Mouse (Mus musculus) ovary, adult 18-20 months (tissue): ENCODE measurements around the gene Stambpl1.

ENCODE experiments used
- DNase-seq: peaks from one replicate; pipeline ENCODE4 v3.0.0; 2022; ENCODE audit warnings: low spot score, mixed read lengths

Gene Stambpl1

DNA sequence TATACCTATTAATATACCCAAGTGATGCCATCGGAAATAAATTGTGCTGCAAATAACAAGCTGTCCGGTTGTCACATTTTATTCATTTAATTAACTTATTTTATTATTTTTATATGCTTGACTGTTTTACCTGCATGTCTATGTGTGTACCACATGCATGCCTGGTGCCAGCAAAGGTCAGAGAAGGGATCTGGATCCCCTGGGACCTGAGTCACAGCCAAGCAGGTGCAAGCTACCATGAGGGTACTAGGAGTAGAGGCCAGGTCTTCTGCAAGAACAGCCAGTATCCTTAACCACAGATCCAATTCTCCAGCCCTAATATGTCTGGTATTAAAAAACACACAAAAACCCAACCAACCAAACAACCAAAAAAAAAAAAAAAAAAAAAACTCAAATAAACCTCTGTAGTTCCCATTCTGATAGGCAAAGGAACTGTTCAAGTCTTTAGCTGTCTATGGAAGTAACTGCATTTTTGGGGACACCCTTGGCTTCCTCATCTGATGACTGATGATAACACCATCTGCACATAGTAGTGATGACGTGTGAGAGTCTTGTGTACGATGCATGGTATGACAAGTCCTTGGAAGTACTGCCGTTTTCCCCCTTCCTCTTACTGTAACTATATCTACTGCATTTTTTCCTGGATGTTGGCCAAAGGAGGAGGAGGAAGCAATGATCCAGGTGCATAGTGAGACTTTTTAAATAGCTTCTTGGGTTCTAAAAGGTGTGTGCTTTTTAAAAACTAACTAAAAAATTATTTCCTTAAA is 48.4 kb downstream of the Stambpl1 start:
- no peak for DNase-seq

DNA sequence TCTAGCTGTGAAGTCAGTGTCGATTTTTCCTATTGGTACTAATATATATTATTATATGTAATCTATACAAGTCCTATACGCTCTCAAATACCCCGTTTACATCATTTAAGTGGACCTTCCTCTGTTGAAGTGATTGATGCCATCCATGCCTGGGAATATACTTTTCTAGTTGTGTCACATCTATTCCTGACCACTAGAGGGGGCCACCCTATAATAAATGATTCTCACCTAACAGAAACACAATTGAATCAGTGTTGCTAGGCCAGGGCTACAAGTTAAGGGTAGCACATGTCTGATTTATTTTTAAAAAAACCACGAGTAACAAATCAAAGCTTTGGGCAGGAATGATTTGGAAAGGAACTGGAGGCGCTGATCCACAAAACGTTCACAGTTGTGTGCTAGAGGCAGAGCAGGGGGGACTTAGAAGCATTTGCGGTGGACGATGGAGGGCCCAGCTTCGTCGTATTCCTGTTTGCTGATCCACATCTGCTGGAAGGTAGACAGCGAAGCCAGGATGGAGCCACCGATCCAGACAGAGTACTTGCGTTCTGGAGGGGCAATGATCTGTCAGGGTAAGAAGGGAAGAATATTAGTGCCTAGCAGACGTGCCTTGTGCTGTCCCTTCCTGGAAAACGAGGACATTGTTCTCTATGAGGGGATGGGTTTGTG is 49.4 kb downstream of the Stambpl1 start:
- DNase-seq = no peak

GRCm38 (mm10) chr19:34242925-34243324 is 50.9 kb downstream of the Stambpl1 start:
- no peak for DNase-seq

- DNase-seq = peak; percentile 10
Observed at GRCm38 (mm10) chr19:34244056-34244455, 52.0 kb downstream of the Stambpl1 start.

DNA sequence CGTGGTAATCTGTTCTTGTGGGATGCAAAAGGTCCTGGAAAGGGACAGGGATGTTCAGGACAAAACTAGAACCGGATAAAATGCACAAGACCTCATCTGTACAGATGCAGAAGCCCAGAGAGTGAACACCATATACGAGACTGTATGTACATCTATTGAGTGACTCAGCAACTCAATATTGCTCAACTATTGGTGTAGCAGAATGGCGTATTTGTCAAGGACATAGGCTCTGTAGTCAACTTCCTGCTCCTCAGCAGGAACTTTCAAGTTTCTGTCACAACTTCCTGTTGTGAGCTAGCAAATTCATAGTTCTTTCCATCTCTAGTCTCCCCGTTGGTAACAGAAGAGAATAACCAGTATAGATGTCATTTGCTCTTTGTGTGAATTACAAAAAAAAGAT is 56.5 kb downstream of the Stambpl1 start:
- no peak for DNase-seq

GRCm38 (mm10) chr19:34250621-34251020 is 58.6 kb downstream of the Stambpl1 start:
- DNase-seq = no peak

DNA sequence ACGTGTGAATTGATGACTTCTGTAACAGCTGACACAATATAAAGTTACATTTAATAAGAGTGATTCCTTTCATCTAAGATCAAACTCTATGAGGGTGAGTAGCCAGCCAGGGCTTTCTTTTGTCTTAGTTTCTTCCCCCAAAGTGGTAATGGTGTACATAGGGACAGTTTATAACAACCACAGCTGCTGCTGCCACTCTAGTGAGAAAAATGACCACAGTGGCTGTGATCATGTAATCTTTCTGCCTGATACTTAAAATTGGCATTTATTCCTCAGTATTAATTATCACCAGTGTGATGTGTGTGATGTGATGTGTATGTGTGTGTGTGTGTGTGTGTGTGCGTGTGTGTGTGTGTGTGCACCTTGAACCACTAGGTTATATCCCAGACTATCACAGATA is 59.9 kb downstream of the Stambpl1 start:
- DNase-seq = no peak

GRCm38 (mm10) chr19:34252450-34252849 is 60.4 kb downstream of the Stambpl1 start:
- no peak for DNase-seq

DNA sequence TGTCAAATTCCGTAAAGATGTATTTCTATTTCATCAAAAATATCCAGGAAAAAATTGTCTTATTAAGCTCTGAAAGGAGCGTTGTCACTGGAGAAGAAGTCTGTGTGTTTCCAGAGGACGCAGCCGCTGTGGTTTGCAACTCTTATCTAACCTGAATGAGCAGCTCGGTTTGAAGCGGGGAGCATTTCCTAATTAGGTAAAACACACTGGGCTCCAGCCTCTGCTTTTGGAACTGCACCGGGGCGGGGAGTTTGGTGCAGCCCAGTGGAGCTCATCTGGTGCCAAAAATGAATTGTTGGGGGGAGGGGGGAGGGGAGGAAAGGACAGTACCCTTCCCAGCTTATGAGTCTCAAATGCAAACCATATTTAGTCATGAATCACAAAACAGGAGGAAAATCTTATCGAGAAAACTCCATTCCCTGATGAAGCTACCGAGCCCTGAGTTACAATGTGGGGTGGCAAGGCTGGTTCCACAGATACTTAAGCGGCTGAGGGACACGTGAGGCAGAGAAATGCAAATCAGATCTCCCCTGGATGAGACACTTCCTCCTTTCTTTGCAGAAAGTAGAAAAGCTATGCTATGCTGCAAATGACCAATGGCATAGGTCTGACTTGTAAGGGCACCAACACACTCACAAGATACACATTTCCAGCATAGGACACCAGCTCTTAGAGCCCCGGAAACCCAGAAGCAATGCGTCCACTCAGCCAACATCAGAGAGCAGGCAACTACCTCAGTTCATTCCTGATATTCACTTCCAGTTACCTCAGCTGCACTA is 62.3 kb downstream of the Stambpl1 start:
- DNase-seq = no peak

- DNase-seq = peak; percentile 17
Observed at GRCm38 (mm10) chr19:34254880-34255681, 63.1 kb downstream of the Stambpl1 start, which contains the start of gene Acta2. Gene Acta2 (minus strand): TSS chr19:34255590.

DNA sequence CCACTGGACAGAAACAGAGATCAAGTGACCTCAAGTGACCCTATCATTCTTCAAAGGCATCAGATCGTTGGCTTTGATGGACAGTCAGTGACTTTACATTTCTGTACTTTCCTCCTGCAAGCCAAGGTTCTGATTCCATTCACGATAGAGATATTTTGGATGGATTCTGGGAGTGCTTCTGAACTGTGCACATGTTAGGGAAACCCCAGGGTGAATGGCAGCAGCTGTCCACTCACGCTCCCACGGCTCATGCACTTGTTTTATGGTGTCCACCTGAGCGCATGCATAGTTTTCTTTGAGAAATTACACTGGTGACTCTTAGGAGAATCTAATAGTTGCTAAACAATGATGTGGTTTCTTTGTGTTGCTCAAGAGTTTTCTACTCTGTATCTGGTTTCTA is 64.1 kb downstream of the Stambpl1 start:
- no peak for DNase-seq

DNA sequence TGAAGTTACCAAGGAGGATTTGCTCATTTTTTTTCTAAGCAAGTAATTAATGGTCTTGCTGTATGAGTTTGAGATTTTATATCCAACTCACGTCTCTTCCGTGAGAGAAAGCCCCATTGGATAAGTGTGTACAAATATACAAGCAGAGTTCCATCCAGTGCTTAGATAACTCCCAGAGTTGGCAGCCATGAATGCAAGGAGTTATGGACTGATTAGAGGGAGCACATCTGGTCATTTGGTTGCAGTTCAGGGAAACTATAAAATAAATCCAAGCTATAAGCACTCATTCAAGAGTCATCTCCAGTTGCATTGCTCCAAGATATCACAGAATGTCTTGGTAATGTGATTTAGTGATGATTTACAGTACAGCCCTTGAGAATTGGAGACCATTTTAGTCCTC is 64.9 kb downstream of the Stambpl1 start:
- no peak for DNase-seq

DNA sequence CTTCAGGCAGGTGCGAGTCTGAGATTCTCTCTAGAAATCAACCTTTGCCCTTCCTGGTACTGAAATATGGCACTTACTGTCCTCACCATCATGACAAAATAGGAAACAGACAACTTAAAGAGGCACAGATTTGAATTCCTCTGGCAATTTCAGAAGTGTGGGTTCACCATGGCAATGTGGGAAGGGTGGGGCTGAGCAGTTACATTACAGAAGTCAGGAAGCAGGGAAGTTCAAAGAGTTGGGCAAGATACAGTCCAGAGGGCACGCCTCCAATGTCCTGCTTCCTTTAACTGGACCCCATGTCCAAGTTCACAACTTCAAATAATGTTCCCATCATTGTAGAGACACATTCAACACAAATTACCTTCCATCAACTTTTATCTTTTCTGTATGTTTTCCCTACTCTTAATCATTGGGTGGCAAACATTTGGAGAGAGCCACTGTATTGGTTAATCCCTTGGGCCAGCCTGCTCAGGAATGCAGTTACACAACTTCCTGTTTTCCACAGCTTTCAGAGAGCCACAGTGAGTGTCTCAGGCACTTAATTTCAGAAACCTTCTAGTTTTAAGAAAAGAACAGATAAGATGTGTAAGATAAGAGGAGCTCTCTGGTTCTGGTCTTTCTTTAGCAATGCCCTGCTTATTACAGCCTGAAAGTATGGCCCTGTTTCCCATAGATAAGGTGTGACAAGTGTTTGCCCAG is 70.4 kb downstream of the Stambpl1 start:
- DNase-seq = no peak

- DNase-seq = no peak
Observed at GRCm38 (mm10) chr19:34265604-34266193, 73.7 kb downstream of the Stambpl1 start.

GRCm38 (mm10) chr19:34268991-34269390 is 77.0 kb downstream of the Stambpl1 start:
- DNase-seq = no peak

DNA sequence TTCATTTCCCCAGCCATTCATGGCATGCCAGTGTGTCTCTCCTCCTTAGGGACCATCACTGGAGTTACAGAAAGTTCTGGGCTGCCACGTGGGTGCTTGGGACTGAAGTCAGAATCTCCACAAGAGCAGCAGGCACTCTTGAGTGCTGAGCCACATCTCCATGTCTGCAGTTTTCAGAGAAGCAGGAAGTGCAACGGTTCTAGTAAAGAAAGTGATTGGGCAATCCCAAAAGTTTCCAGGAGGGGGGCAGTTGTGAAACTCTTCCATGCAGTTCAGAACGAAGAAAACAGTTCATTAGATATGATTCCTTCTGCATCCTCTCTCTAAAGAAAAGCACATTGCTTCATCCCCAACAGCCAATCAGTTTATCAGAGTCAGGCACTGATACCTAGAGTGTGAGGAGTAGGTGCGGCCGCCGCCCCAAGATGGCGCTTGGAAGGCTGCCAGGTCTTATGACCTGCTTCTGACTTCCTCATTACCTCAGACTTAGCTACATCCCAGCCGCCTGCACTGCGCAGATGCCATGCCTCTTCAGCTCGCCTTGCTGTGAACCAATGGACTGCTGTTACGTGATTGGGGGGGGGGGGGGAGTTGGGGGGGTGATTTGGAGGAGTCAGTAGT is 78.2 kb downstream of the Stambpl1 start:
- no peak for DNase-seq

GRCm38 (mm10) chr19:34270824-34271464 is 78.9 kb downstream of the Stambpl1 start:
- DNase-seq = no peak

DNA sequence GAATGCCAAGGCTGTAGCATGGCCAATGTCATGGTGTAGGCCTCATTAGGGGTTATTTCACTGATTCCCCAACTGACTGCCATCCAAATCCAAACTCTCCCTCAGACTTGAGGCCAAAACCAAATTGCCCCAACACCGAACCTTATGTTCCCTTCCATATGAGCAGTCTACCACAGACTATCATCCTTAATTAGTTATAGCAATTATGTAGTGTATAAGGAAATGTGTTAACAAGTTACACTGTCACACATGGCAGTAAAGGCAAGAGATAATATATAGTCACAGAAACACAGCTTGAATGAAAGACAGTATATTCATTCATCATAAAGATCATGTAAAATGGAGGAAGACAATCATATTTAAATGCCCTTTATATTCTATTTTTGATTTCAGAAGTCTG is 81.0 kb downstream of the Stambpl1 start:
- no peak for DNase-seq

- DNase-seq = no peak
Observed at GRCm38 (mm10) chr19:34278078-34278477, 86.0 kb downstream of the Stambpl1 start.

DNA sequence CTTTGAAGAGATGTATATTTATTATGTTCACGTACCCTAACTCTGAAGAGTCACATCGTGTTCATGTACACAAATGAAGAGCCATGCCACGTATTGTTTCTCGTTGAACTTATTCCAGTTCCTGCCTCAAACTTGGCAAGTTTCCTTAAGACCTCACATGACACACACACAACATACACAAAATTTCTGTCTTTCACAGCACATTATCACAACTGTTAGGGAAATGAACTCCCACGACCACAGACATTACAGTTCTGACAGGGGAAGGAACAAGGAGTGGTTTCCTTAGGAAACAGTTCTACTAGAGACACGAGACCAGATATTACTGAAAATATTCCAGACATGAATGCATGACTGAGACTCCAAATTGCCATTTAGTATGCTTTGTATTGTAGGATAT is 91.6 kb downstream of the Stambpl1 start:
- DNase-seq = no peak
